Mouse (Mus musculus) liver, postnatal 0 days (tissue): ENCODE data around the gene Aldh3b3. TPM values are rescaled to one million over a fixed set of nuclear protein-coding genes. Genes with fewer than 3 reads are reported as not detected.

ENCODE experiments used
- ATAC-seq: fragments of 200-750 bp; cut with Nextera tagmentation; 2 replicates; pipeline ENCODE4 v1.8.0; 2017; ENCODE audit warnings: mild to moderate bottlenecking, moderate library complexity
- DNase-seq: peaks from one replicate; pipeline ENCODE4 v3.0.0-alpha.2; 2016
- H3K27ac ChIP-seq: fragments of 300-500 bp; sonication (generic); 2 replicates; pipeline ENCODE4 v1.5.1; 2014; ENCODE audit warnings: antibody characterized with exemption, moderate library complexity, mild to moderate bottlenecking, low read depth
- H3K27me3 ChIP-seq: fragments of 300-500 bp; sonication (generic); 2 replicates; pipeline ENCODE4 v1.6.1; 2014; ENCODE audit warnings: low read length, control low read depth, mixed read lengths; ENCODE audit not compliant: insufficient read depth
- H3K36me3 ChIP-seq: fragments of 300-500 bp; sonication (generic); replicated peaks from 2 replicates; pipeline ENCODE4 v1.6.1; 2014; ENCODE audit warnings: mild to moderate bottlenecking, control low read depth, low read length, moderate library complexity, mixed read lengths; ENCODE audit not compliant: insufficient read depth
- H3K4me1 ChIP-seq: fragments of 300-500 bp; sonication (generic); 2 replicates; pipeline ENCODE4 v1.6.1; 2014; ENCODE audit warnings: antibody characterized with exemption, mild to moderate bottlenecking, control low read depth; ENCODE audit not compliant: insufficient read depth
- H3K4me2 ChIP-seq: fragments of 300-500 bp; sonication (generic); 2 replicates; pipeline ENCODE4 v1.6.1; 2014; ENCODE audit warnings: low read depth, mild to moderate bottlenecking, low read length, moderate library complexity, mixed read lengths
- H3K4me3 ChIP-seq: fragments of 300-500 bp; sonication (generic); 2 replicates; pipeline ENCODE4 v1.5.1; 2014; ENCODE audit warnings: low read depth, low read length
- H3K9ac ChIP-seq: fragments of 300-500 bp; sonication (generic); replicated peaks from 2 replicates; pipeline ENCODE4 v1.6.1; 2014; ENCODE audit warnings: mild to moderate bottlenecking, moderate library complexity
- H3K9me3 ChIP-seq: fragments of 300-500 bp; sonication (generic); 2 replicates; pipeline ENCODE4 v1.6.1; 2016; ENCODE audit warnings: mild to moderate bottlenecking, control low read depth, low read length, mixed read lengths
- CTCF ChIP-seq: sonication (generic); IDR thresholded peaks from 2 replicates; pipeline ENCODE4 v1.5.1; 2016; ENCODE audit warnings: antibody characterized with exemption, low read depth
- EP300 ChIP-seq: IDR thresholded peaks from 2 replicates; pipeline ENCODE4 v1.6.1; 2016; ENCODE audit warnings: antibody characterized with exemption, low read depth, mild to moderate bottlenecking
- WGBS: fragments of 180-500 bp; shearing (Covaris S2); extraction: QIAGEN DNeasy Blood & Tissue Kit; methylation state at CpG from one replicate; pipeline ENCODE4 v1.1.7; 2014; ENCODE audit not compliant: insufficient replicate concordance; 5-methylcytosine and 5-hydroxymethylcytosine counted together
- polyA plus RNA-seq: library from polyadenylated mRNA; unstranded; fragments of >200 nt; fragmentation: Nextera tagmentation; extraction: Ambion mirVana; gene quantifications from 2 replicates; pipeline ENCODE4 v1.2.1, GENCODE M21; 2015

The Aldh3b3 gene
- polyA plus RNA-seq, 1 experiment from 2014 or later, result 0.13 TPM

- Histone ChIP-seq H3K27me3 (no peaks in the 10 kb centered on the region), H3K4me1 (peaks cover 51% of the 10 kb centered on the region), H3K36me3 (no peaks in the 10 kb centered on the region), H3K9me3 (no peaks in the 10 kb centered on the region), H3K9ac (no peak overlapping the region), H3K4me3 (no peak overlapping the region), H3K27ac (no peak overlapping the region), H3K4me2 (no peak overlapping the region)
- TF ChIP-seq EP300, result no peak
- TF ChIP-seq CTCF, result no peak
- DNase-seq, result no peak
- WGBS, result 76% methylated on average over 6 of the region's 6 CpGs
- no peak for ATAC-seq
Observed at GRCm38 (mm10) chr19:3926685-3927084, 31.8 kb upstream of the Aldh3b3 start.

GRCm38 (mm10) chr19:3927989-3928388 lies 30.5 kb upstream of the Aldh3b3 start:
- ATAC-seq (no peak), DNase-seq (no peak)
- H3K9ac ChIP-seq, result no peak overlapping the region
- 68% methylated on average over 4 of the region's 4 CpGs for WGBS
- H3K4me1 ChIP-seq, result peaks cover 48% of the 10 kb centered on the region
- H3K9me3 ChIP-seq, result no peaks in the 10 kb centered on the region
- peak overlapping the region; percentile 33 for H3K4me2 ChIP-seq
- TF ChIP-seq CTCF (no peak), EP300 (no peak)
- H3K4me3 ChIP-seq, result no peak overlapping the region
- no peak overlapping the region for H3K27ac ChIP-seq
- H3K36me3 ChIP-seq, result no peaks in the 10 kb centered on the region
- no peaks in the 10 kb centered on the region for H3K27me3 ChIP-seq

GRCm38 (mm10) chr19:3928779-3929178 lies 29.7 kb upstream of the Aldh3b3 start:
- no peak for ATAC-seq
- 58% methylated on average over 4 of the region's 4 CpGs for WGBS
- H3K4me3 ChIP-seq, result peak overlapping the region; percentile 30

GRCm38 (mm10) chr19:3929211-3929941 lies 29.1 kb upstream of the Aldh3b3 start, which contains the start of gene Aldh3b1:
Gene Aldh3b1, minus strand, starts transcription at chr19:3929808.
- Histone ChIP-seq H3K4me2 (peak within 1 kb of the TSS; percentile 51), H3K27ac (peak within 1 kb of the TSS; percentile 67), H3K9me3 (no peaks in the 10 kb centered on the region), H3K9ac (peak within 1 kb of the TSS; percentile 47), H3K4me3 (peak within 1 kb of the TSS; percentile 30), H3K4me1 (peaks cover 36% of the 10 kb centered on the region), H3K36me3 (no peaks in the 10 kb centered on the region), H3K27me3 (no peaks in the 10 kb centered on the region)
- TF ChIP-seq CTCF (no peak), EP300 (peak; percentile 12; the same call in 1 of the 2 replicates)
- WGBS, result 14% methylated on average over 12 of the region's 12 CpGs
- ATAC-seq (peak; percentile 83), DNase-seq (peak; percentile 90)

More at GRCm38 (mm10) chr19:3928779-3929178, 29.7 kb upstream of the Aldh3b3 start:
- peak overlapping the region; percentile 51 for H3K4me2 ChIP-seq
- peak overlapping the region; percentile 67 for H3K27ac ChIP-seq
- no peak for DNase-seq
- peak overlapping the region; percentile 47 for H3K9ac ChIP-seq
- H3K27me3 ChIP-seq, result no peaks in the 10 kb centered on the region
- no peak for TF ChIP-seq CTCF
- no peak for TF ChIP-seq EP300
- no peaks in the 10 kb centered on the region for H3K36me3 ChIP-seq
- no peaks in the 10 kb centered on the region for H3K9me3 ChIP-seq
- peaks cover 42% of the 10 kb centered on the region for H3K4me1 ChIP-seq

- no peaks in the 10 kb centered on the region for H3K36me3 ChIP-seq
- WGBS, result 77% methylated on average over 21 of the region's 21 CpGs
- no peaks in the 10 kb centered on the region for H3K9me3 ChIP-seq
- H3K27ac ChIP-seq, result peak overlapping the region; percentile 67
- TF ChIP-seq CTCF (no peak), EP300 (no peak)
- ATAC-seq (no peak), DNase-seq (no peak)
- H3K27me3 ChIP-seq, result no peaks in the 10 kb centered on the region
- H3K9ac ChIP-seq, result peak overlapping the region; percentile 47; the same call in 1 of the 2 replicates
- H3K4me1 ChIP-seq, result peaks cover 28% of the 10 kb centered on the region
- no peak overlapping the region for H3K4me2 ChIP-seq
- no peak overlapping the region for H3K4me3 ChIP-seq
Observed at GRCm38 (mm10) chr19:3930262-3931057, 28.0 kb upstream of the Aldh3b3 start.

- Histone ChIP-seq H3K4me1 (peaks cover 33% of the 10 kb centered on the region), H3K4me3 (no peak overlapping the region), H3K36me3 (no peaks in the 10 kb centered on the region), H3K4me2 (no peak overlapping the region), H3K27ac (peak overlapping the region; percentile 67), H3K27me3 (no peaks in the 10 kb centered on the region), H3K9ac (no peak overlapping the region), H3K9me3 (no peaks in the 10 kb centered on the region)
- ATAC-seq (peak; percentile 12; the same call in 1 of the 2 replicates), DNase-seq (no peak)
- TF ChIP-seq CTCF (no peak), EP300 (no peak)
- WGBS, result 60% methylated on average over 9 of the region's 9 CpGs
Observed at GRCm38 (mm10) chr19:3931716-3932115, 26.7 kb upstream of the Aldh3b3 start.
